Mouse (Mus musculus) forebrain, postnatal 0 days (tissue): ENCODE results near the gene Socs1. TPM values are rescaled to one million over a fixed set of nuclear protein-coding genes. Genes with fewer than 3 reads are reported as not detected.

ENCODE experiments used
- ATAC-seq: fragments of 200-750 bp; cut with Nextera tagmentation; 2 replicates; pipeline ENCODE4 v1.8.0; 2017; ENCODE audit warnings: mild to moderate bottlenecking, moderate library complexity
- DNase-seq: peaks from one replicate; pipeline ENCODE4 v3.0.0-alpha.2; 2015
- H3K27ac ChIP-seq: fragments of 300-500 bp; sonication (generic); 2 replicates; pipeline ENCODE4 v1.5.1; 2014; ENCODE audit warnings: low read depth, mild to moderate bottlenecking, antibody characterized with exemption, low read length, moderate library complexity, mixed read lengths
- H3K27me3 ChIP-seq: fragments of 300-500 bp; sonication (generic); 2 replicates; pipeline ENCODE4 v1.6.1; 2014; ENCODE audit warnings: mild to moderate bottlenecking, low read length, mixed read lengths; ENCODE audit not compliant: insufficient read depth
- H3K36me3 ChIP-seq: fragments of 300-500 bp; sonication (generic); 2 replicates; pipeline ENCODE4 v1.6.1; 2014; ENCODE audit warnings: mild to moderate bottlenecking, moderate library complexity; ENCODE audit not compliant: insufficient read depth
- H3K4me1 ChIP-seq: fragments of 300-500 bp; sonication (generic); 2 replicates; pipeline ENCODE4 v1.6.1; 2014; ENCODE audit warnings: antibody characterized with exemption; ENCODE audit not compliant: insufficient read depth
- H3K4me2 ChIP-seq: fragments of 300-500 bp; sonication (generic); 2 replicates; pipeline ENCODE4 v1.6.1; 2014; ENCODE audit warnings: low read depth, mild to moderate bottlenecking, moderate library complexity
- H3K4me3 ChIP-seq: fragments of 300-500 bp; sonication (generic); 2 replicates; pipeline ENCODE4 v1.5.1; 2014; ENCODE audit warnings: low read depth, low read length, mixed read lengths
- H3K9ac ChIP-seq: fragments of 300-500 bp; sonication (generic); 2 replicates; pipeline ENCODE4 v1.6.1; 2014; ENCODE audit warnings: mild to moderate bottlenecking
- H3K9me3 ChIP-seq: fragments of 300-500 bp; sonication (generic); 2 replicates; pipeline ENCODE4 v1.6.1; 2016; ENCODE audit warnings: low read length
- CTCF ChIP-seq: sonication (generic); IDR thresholded peaks from 2 replicates; pipeline ENCODE4 v1.5.1; 2016; ENCODE audit warnings: antibody characterized with exemption, control low read depth, low read depth
- WGBS: fragments of 180-500 bp; shearing (Covaris S2); extraction: QIAGEN DNeasy Blood & Tissue Kit; methylation state at CpG from one replicate; pipeline ENCODE4 v1.1.7; 2014; 5-methylcytosine and 5-hydroxymethylcytosine counted together
- polyA plus RNA-seq: library from polyadenylated mRNA; unstranded; fragments of >200 nt; fragmentation: Nextera tagmentation; extraction: Ambion mirVana; gene quantifications from 2 replicates; pipeline ENCODE4 v1.2.1, GENCODE M21; 2015
- total RNA-seq: library from RNA; depleted of rRNA; stranded (reverse); fragments of >200 nt; gene quantifications from 2 replicates; pipeline ENCODE4 v1.2.3, GENCODE M21; 2014

The Socs1 gene
- total and polyA plus RNA-seq, 2 experiments from 2014 or later = 2.6 to 4.0 TPM

DNA sequence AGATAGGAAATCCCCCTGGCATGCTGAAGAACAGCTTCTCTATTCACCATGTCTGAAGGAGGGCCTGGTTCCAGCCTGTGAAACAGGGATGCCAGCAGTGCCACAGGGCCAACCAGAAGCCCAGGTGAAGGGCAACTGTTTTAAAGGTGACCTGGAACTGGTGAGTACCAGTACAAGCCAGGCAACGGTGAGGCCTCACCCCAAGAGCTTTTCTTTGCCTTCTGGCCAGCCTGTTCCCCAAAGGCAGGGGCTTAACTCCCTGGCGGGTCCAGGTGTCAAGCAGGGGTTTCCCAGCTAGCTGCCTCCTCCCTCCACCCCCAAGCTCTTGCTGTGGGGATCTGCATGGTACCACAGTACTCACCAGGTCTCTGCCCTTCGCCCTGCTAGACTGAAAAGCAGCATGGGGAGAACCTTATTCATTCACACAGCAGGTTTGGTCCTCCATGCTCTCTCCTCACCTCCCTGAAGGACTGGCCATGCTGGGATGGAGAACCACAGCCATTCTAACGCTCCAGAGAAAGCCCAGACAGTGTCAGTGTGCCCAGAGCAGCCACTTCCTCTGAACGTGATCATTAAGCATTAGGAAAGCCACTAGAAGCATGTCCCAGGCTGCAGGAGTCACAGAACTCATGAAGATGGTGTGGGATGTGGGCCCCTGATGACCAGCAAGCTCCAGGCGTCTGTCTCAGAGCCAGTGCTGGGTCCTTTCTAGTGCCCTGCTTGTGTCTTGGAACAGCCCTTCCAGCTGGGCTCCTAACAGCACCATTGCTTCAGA, 2.8 kb downstream of the Socs1 start:
- peaks cover 5% of the 10 kb centered on the region; the same call in 1 of the 2 replicates for H3K27me3 ChIP-seq

DNA sequence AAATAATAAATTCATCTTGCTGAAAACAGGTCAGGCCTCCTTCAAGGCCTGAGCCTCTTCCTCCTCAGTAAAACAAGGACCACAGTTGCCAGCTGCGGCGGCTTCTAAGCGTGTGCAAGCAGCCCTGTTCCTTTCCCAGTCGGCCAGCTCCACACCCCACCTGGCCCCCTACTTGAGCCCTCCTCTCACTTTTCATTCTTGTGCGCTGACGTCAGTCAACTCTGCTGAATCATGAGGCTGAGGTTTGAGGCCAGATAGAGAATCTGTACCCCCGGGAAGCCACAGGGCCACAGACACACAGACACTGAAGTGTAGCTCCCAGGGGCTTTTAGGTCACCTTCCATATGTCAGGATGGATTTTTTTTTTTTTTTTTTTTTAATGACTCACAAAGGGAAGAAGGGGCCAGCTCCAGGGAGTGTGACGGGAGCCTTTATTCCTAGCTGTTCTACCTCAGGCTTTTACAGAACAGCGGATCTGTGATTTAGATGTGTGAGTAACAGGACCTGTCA, 3.4 kb downstream of the Socs1 start:
- WGBS = 44% methylated on average over 9 of the region's 9 CpGs
- Histone ChIP-seq H3K27ac (no peak overlapping the region), H3K9ac (no peak overlapping the region), H3K4me1 (no peaks in the 10 kb centered on the region), H3K9me3 (no peaks in the 10 kb centered on the region), H3K27me3 (peaks cover 5% of the 10 kb centered on the region; the same call in 1 of the 2 replicates), H3K4me2 (no peak overlapping the region), H3K36me3 (no peaks in the 10 kb centered on the region), H3K4me3 (no peak overlapping the region)
- ATAC-seq (no peak), DNase-seq (no peak)
- no peak for TF ChIP-seq CTCF

More for the DNA sequence above, 2.8 kb downstream of the Socs1 start:
- no peak for TF ChIP-seq CTCF
- ATAC-seq (no peak), DNase-seq (no peak)
- Histone ChIP-seq H3K27ac (no peak overlapping the region), H3K36me3 (no peaks in the 10 kb centered on the region), H3K4me3 (no peak overlapping the region), H3K9ac (no peak overlapping the region), H3K4me1 (no peaks in the 10 kb centered on the region), H3K4me2 (no peak overlapping the region), H3K9me3 (no peaks in the 10 kb centered on the region)
- WGBS = 48% methylated on average over 6 of the region's 6 CpGs

DNA sequence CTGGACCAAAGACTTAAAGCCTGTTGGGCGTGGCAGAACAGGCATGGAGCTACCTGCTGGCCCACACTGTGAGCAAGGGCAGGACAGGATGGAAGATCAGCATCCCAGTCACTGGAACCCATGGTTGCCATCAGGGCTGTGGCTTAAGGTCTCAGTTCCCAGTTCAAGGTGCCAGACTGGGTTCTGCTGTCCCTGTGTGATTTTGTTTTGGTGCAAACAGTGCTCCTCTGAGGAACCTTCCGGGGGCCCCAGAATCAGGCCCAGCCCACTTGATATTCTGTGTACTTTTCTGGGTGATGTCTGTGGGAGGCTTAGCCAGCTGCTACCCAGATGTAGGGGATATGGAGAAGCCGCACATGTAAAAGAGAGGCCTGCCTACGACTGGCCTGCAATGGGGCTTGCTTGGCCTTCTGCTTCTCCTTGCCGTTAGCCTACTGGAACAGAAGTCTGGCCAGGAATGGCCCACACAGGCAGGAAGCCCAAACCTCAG, 4.7 kb downstream of the Socs1 start:
- no peak for ATAC-seq
- no peaks in the 10 kb centered on the region for H3K36me3 ChIP-seq
- TF ChIP-seq CTCF = no peak
- DNase-seq = no peak
- no peak overlapping the region for H3K4me2 ChIP-seq
- H3K4me3 ChIP-seq = no peak overlapping the region
- H3K9ac ChIP-seq = no peak overlapping the region
- H3K27me3 ChIP-seq = peaks cover 5% of the 10 kb centered on the region; the same call in 1 of the 2 replicates
- WGBS = 83% methylated on average over 5 of the region's 5 CpGs
- no peaks in the 10 kb centered on the region for H3K4me1 ChIP-seq
- H3K9me3 ChIP-seq = no peaks in the 10 kb centered on the region
- no peak overlapping the region for H3K27ac ChIP-seq

DNA sequence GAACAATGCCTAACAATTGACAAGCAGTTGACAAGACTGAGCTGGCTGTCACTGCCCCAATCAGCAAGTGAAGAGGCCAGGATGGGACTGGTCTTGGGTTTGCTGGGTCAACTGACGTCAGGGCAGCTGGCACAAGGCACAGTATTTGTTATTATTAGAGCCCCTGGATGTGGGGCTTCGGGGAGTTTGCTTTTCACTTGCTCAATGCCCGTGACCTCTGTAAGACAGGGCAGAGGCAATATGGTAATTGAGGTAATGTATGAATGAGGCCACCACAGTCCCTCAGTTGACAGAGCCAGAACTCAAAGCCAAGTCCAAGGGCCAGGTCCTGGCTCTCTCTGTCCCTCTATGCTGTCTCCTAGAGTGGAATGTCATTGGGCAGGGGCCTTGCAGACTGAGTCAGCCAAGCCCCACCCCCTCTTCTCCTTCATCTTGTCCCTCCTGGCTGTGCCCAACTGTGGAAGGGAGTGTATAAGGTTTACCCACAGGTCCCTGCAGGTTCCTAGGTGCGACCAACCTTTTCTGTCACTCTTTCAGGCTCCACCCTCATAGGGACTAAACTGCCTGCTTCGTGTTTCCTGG, 7.7 kb downstream of the Socs1 start:
- TF ChIP-seq CTCF = no peak
- Histone ChIP-seq H3K4me1 (no peaks in the 10 kb centered on the region), H3K9ac (no peak overlapping the region), H3K36me3 (no peaks in the 10 kb centered on the region), H3K4me3 (no peak overlapping the region), H3K27ac (no peak overlapping the region), H3K4me2 (no peak overlapping the region), H3K27me3 (no peaks in the 10 kb centered on the region), H3K9me3 (no peaks in the 10 kb centered on the region)
- DNase-seq (no peak), ATAC-seq (no peak)
- WGBS = 66% methylated on average over 5 of the region's 5 CpGs

DNA sequence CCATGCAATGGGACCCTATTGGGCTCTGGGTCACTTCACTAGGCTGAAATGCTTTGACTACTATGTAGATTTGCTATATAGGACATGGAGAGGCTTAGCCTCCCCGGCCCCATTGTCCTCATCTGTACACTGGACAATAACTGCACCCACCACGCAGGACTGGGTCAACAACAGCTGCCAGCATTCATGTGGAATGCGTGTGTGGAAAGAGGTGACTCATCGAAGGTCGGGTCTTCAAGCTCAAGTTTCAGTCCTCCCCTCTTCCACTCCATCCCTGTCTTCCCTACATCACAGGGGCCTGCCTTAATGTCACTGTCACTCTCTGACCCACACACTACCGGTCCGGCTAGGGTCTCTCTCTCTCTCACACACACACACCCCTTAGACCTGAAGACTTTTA, 9.0 kb downstream of the Socs1 start:
- no peak for TF ChIP-seq CTCF
- Histone ChIP-seq H3K4me1 (no peaks in the 10 kb centered on the region), H3K9ac (no peak overlapping the region), H3K4me3 (no peak overlapping the region), H3K9me3 (no peaks in the 10 kb centered on the region), H3K4me2 (no peak overlapping the region), H3K36me3 (no peaks in the 10 kb centered on the region), H3K27ac (no peak overlapping the region), H3K27me3 (no peaks in the 10 kb centered on the region)
- no peak for ATAC-seq
- no peak for DNase-seq
- 67% methylated on average over 7 of the region's 7 CpGs for WGBS

DNA sequence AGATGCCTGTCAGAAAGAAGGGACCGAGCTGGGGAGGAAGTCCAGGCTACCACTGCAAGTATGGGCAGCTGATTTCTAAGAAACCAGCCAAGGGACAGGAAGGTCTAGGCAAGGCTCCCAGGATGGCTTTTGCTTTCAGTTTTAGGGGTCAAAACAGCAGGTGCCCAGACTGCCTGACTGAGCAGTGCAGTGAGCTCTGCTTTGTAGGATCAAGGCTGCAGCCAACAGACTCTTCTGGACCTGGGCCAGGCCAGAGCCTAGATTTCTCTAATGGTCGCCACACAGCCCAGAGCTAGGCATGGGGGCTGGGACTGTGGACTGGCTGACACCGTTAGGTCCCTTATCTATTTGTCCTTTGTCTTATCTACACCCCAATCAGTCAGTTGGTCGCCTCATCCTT, 10.6 kb downstream of the Socs1 start:
- no peaks in the 10 kb centered on the region for H3K9me3 ChIP-seq
- H3K27me3 ChIP-seq = no peaks in the 10 kb centered on the region
- H3K36me3 ChIP-seq = no peaks in the 10 kb centered on the region
- no peak overlapping the region for H3K27ac ChIP-seq
- DNase-seq = no peak
- 66% methylated on average over 4 of the region's 4 CpGs for WGBS
- no peaks in the 10 kb centered on the region for H3K4me1 ChIP-seq
- ATAC-seq = no peak
- no peak for TF ChIP-seq CTCF
- H3K4me3 ChIP-seq = no peak overlapping the region
- no peak overlapping the region for H3K4me2 ChIP-seq
- H3K9ac ChIP-seq = no peak overlapping the region

GRCm38 (mm10) chr16:10773543-10773942, 11.8 kb downstream of the Socs1 start:
- no peak overlapping the region for H3K4me3 ChIP-seq
- DNase-seq (no peak), ATAC-seq (no peak)
- H3K9ac ChIP-seq = no peak overlapping the region
- 89% methylated on average over 8 of the region's 8 CpGs for WGBS
- no peak overlapping the region for H3K4me2 ChIP-seq
- no peaks in the 10 kb centered on the region for H3K36me3 ChIP-seq
- no peak for TF ChIP-seq CTCF
- no peaks in the 10 kb centered on the region for H3K27me3 ChIP-seq
- no peaks in the 10 kb centered on the region for H3K9me3 ChIP-seq
- H3K27ac ChIP-seq = no peak overlapping the region
- H3K4me1 ChIP-seq = no peaks in the 10 kb centered on the region
